Mouse (Mus musculus): ENCODE measurements around the gene Zdhhc20.
"Not testable (repeated sequence)": the region's sequence is repeated elsewhere in the genome, so short reads cannot be mapped to it uniquely, and the experiment has no call there.

Gene Zdhhc20

DNA sequence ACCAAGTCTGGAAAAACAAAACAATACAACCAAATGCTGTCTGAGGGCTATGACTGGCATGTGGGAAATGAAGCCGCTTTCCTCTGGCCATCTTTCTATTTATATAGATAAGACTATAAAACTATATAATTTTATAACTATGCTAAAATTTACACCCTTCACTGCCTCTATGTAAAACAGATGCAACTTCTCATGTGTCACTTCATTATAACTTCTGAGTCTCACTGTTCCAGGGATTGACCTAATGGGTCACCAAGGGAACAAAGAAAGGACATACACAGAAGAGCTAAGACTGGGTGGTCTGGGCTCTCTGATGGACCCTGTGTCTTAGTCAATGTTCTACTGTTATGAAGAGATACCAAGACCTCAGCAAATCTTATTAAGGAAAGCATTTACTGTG, 2.9 kb upstream of the Zdhhc20 start:
- DNase-seq (ENCODE audit: low read depth, low spot score): no peak

- peak; percentile 68 for DNase-seq (ENCODE audit: low read depth, low spot score)
Measured at GRCm38 (mm10) chr14:57889541-57890010, 500 bp downstream of the Zdhhc20 start.

DNA sequence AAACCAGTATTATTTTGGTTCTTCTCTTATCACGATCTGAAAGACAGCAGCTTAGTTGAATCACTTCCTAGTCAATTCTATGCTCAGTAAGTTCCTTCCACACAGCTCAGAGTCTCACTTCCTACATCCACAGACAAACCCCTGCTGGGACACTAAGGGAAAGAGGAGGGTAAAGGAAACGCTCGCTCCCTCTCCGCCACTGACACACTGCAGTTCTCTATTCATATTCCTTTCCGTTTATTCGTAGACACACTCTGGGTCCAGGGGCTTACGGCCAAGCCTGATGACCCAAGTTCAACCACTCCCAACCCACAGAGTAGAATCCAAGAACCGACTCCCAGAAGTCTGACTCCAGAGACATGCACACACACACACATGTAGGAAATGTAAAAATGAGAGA, 2.9 kb downstream of the Zdhhc20 start:
- peak; percentile 27 for DNase-seq (ENCODE audit: low read depth, low spot score)

DNA sequence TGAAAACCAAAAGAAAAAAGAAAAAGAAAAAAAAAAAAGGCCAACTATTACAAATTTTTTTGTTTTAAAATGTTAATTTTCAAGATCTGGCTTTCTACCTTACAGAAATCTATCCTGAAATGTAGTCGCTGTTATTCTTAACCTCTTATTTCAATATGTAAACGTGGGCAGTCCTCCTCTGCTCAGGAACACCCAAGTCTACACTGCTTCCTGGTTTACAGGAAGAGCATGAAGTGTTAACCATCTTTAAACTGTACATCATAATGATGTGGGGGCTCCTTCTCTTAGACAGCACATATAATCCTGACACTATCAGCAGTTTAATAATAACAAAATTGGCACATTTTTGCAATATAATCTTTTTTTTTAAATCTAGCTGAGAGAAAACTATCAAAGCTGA, 4.0 kb downstream of the Zdhhc20 start:
- DNase-seq (ENCODE audit: low read depth, low spot score): no peak

GRCm38 (mm10) chr14:57883341-57883740, 6.7 kb downstream of the Zdhhc20 start:
- no peak for DNase-seq (ENCODE audit: low read depth, low spot score)

GRCm38 (mm10) chr14:57882720-57883119, 7.4 kb downstream of the Zdhhc20 start:
- DNase-seq (ENCODE audit: low read depth, low spot score): no peak

GRCm38 (mm10) chr14:57881793-57882192, 8.3 kb downstream of the Zdhhc20 start:
- peak; percentile 89 for DNase-seq (ENCODE audit: low read depth, low spot score)

DNA sequence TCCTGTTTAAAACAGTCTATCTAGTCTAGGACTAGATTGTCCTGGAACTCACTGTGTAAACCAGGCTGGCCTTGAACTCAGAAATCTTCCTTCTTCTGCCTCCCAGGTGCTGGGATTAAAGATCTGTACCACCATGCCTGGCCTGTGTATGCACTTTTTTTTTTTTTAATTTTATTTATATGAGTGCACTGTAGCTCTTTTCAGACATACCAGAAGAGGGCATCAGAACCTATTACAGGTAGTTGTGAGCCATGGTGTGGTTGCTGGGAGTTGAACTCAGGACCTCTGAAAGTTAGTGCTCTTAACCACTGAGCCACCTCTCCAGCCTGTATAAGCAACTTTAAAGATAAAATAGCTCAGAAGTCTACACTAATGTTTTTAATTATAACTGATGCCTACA, 9.0 kb downstream of the Zdhhc20 start:
- no peak for DNase-seq (ENCODE audit: low read depth, low spot score)

GRCm38 (mm10) chr14:57877921-57878320, 12.2 kb downstream of the Zdhhc20 start:
- DNase-seq (ENCODE audit: low read depth, low spot score): no peak

GRCm38 (mm10) chr14:57866676-57867276, 23.3 kb downstream of the Zdhhc20 start:
- no peak for DNase-seq (ENCODE audit: low read depth, low spot score)

GRCm38 (mm10) chr14:57865256-57865655, 24.8 kb downstream of the Zdhhc20 start:
- no peak for DNase-seq (ENCODE audit: low read depth, low spot score)

GRCm38 (mm10) chr14:57863129-57863528, 26.9 kb downstream of the Zdhhc20 start:
- DNase-seq (ENCODE audit: low read depth, low spot score): no peak

DNA sequence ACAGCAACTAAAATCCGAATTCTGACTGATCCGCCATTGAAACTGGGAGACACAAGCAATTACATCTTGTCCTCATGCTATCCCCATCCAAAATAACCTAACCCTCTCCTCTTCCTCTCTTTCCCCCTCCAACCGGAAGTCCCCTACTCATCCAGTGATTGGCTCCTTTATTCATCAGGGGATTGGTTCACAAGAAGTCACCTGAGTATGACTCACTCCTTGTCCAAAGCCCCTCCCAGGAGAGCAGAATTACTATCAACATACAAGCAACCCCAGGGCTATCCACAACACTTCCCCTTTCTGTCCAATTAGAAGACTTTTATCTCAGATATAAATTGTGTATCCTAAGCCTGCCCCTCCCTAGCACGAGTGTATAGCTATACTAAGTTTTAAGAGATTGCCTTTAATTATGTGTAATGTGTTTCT, 28.1 kb downstream of the Zdhhc20 start:
- DNase-seq (ENCODE audit: low read depth, low spot score): peak; percentile 58

- no peak for DNase-seq (ENCODE audit: low read depth, low spot score)
Measured at GRCm38 (mm10) chr14:57859520-57859919, 30.6 kb downstream of the Zdhhc20 start.

DNA sequence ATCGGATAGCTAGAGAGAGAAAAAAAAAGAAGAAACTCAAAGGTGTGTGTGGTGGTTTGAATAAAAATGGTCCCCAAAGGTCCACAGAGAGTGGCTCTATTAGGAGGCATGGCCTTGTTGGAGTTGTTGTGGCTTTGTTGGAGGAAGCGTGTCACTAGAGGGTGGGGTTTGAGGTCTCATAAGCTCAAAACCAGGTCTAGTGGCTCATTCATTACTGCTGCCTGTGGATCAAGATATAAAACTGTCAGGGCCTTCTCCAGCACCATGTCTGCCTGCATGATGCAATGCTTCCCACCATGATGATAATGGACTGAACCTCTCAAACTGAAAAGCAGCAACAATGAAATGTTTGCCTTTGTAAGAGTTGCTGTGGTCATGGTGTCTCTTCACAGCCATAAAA, 31.5 kb downstream of the Zdhhc20 start:
- no peak for DNase-seq (ENCODE audit: low read depth, low spot score)

- DNase-seq (ENCODE audit: low read depth, low spot score): not testable (repeated sequence)
Measured at GRCm38 (mm10) chr14:57856037-57856436, 34.0 kb downstream of the Zdhhc20 start.

- peak; percentile 71 for DNase-seq (ENCODE audit: low read depth, low spot score)
Measured at GRCm38 (mm10) chr14:57852961-57853360, 37.1 kb downstream of the Zdhhc20 start.

DNA sequence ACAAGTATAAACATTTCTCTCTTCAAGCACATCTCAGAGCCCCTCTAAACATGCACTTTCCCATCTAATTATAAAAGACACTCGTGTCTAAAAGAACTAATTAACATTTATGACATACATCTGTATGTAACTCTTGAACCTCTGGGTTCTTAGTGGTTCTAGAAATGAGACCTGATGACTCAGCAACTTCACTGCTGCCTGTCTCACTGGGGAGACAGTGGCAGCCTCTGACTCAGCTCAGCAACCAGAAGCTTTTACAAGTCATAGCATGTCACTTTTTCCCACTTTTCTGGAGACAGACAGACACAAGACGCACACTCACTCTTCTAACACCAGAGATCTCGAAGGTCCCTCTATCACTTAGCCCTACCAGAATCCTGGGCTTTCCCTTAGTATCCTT, 39.7 kb downstream of the Zdhhc20 start:
- DNase-seq (ENCODE audit: low read depth, low spot score): no peak

GRCm38 (mm10) chr14:57848646-57849045, 41.4 kb downstream of the Zdhhc20 start:
- peak; percentile 77 for DNase-seq (ENCODE audit: low read depth, low spot score)

GRCm38 (mm10) chr14:57848061-57848460, 42.0 kb downstream of the Zdhhc20 start:
- peak; percentile 94 for DNase-seq (ENCODE audit: low read depth, low spot score)

GRCm38 (mm10) chr14:57844535-57844934, 45.5 kb downstream of the Zdhhc20 start:
- no peak for DNase-seq (ENCODE audit: low read depth, low spot score)

DNA sequence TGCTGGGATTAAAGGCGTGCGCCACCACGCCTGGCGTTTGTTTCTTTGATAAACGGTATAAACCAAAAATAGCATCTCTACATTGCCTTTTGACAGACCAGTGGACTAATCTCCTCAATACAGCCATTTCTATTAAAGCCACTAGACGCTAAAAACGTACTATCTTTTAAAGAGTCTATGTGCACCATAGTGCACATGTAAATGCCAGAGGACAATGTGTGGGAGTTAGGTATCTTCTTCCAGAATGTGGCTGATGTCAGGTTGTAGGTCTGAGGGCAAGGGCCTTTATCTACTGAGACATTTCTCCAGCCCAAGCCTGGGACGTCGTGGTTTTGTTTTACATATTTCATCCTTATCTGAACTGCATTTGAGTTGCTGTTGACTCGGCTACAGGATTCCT, 54.9 kb downstream of the Zdhhc20 start:
- DNase-seq (ENCODE audit: low read depth, low spot score): no peak

GRCm38 (mm10) chr14:57833526-57833925, 56.5 kb downstream of the Zdhhc20 start:
- no peak for DNase-seq (ENCODE audit: low read depth, low spot score)

GRCm38 (mm10) chr14:57827284-57827683, 62.8 kb downstream of the Zdhhc20 start:
- DNase-seq (ENCODE audit: low read depth, low spot score): no peak
